ENCODE assay signal across 9 mouse cellular contexts in the genomic region with DNA sequence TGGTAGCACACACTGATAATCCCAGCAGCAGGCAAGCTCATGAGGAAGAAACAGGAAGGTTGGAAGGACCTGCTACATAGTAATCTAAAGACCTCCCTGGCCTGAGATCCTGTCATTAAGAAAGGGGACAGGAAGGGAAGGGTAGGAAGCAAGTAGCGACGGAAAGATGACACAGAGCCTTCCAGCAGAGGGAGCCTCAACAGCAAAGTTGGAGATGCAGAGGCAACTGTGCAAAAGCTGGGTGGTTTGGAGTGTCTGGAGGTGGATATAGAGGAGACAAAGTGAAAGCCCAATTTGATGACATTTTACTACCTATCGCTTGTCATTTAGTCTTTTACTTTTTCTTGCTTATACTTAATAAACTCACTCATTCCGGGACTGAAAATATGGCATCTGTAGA. TPM values are rescaled to one million over a fixed set of nuclear protein-coding genes. Genes with fewer than 3 reads are reported as not detected.
DNase-seq lines count a peak whose midpoint lies in the region; ATAC-seq and TF ChIP-seq lines count a peak whose summit lies in the region.
"Had no signal": no experiment of that assay in that cellular context is flagged by ENCODE, and none has a peak within 500 bp of the region (broad histone marks: within the 10 kb centered on the region; RNA-seq: fewer than 3 reads in every experiment).

No protein-coding gene starts in this region.

- no peak overlapping the region for H3K27ac ChIP-seq in hindbrain, postnatal 0 days
- H3K27ac ChIP-seq in hindbrain, embryonic 16.5 days (ENCODE audit: low read depth, low read length), result no peak overlapping the region

- peak; percentile 75 for TF ChIP-seq CTCF in hindbrain, postnatal 0 days (IDR thresholded peaks at IDR 0.05; ENCODE audit: low read depth)
- TF ChIP-seq CTCF in C2C12 (IDR thresholded peaks at IDR 0.05; ENCODE audit: control insufficient read depth, insufficient read depth, insufficient read length) (peak; percentile 37), Patski (IDR thresholded peaks at IDR 0.05) (peak; percentile 73)
- TF ChIP-seq CTCF in lung, adult 2 months (IDR thresholded peaks at IDR 0.05; ENCODE audit: insufficient read depth, low read length), result peak; percentile 81

- no peak overlapping the region for H3ac ChIP-seq in C2C12 (ENCODE audit: control insufficient read depth, insufficient read length, low read depth)

- H3K27me3 ChIP-seq in hindbrain, postnatal 0 days (ENCODE audit: insufficient read depth, low read length), result 0 out of 2 replicates have a peak, but pooled peaks cover 5% of the 10 kb centered on the region
- no peaks in the 10 kb centered on the region; the same call in 1 of the 2 replicates for H3K27me3 ChIP-seq in hindbrain, embryonic 16.5 days (replicated peaks; ENCODE audit: control insufficient read depth, insufficient read depth, low read length)
- H3K27me3 ChIP-seq in C2C12 (ENCODE audit: control insufficient read depth, insufficient read depth, insufficient read length) (no peaks in the 10 kb centered on the region), Patski (no peaks in the 10 kb centered on the region)

- H3K4me1 ChIP-seq in hindbrain, postnatal 0 days (ENCODE audit: insufficient read depth, low read length), result peaks cover 6% of the 10 kb centered on the region; the same call in 1 of the 2 replicates
- peaks cover 13% of the 10 kb centered on the region for H3K4me1 ChIP-seq in hindbrain, embryonic 16.5 days (ENCODE audit: control insufficient read depth, insufficient read depth, low read depth, low read length)
- H3K4me1 ChIP-seq in lung, adult 2 months (ENCODE audit: control insufficient read depth, insufficient read depth, low read length), result no peaks in the 10 kb centered on the region

- no peaks in the 10 kb centered on the region for H3K79me3 ChIP-seq in C2C12 (ENCODE audit: low read depth)

- no peaks in the 10 kb centered on the region for H3K36me3 ChIP-seq in hindbrain, postnatal 0 days (ENCODE audit: insufficient read depth, low read length)
- H3K36me3 ChIP-seq in hindbrain, embryonic 16.5 days (ENCODE audit: control insufficient read depth, insufficient read depth, low read length), result no peaks in the 10 kb centered on the region
- no peaks in the 10 kb centered on the region for H3K36me3 ChIP-seq in C2C12 (ENCODE audit: control insufficient read depth, insufficient read depth)

- WGBS in hindbrain, postnatal 0 days, result 37% methylated on average over 4 of the region's 4 CpGs
- WGBS in hindbrain, embryonic 16.5 days, result 42% methylated on average over 4 of the region's 4 CpGs
- 34% methylated on average over 4 of the region's 4 CpGs for WGBS in lung, adult 2 months

- in situ Hi-C loops in Patski (cut with MboI; ENCODE audit: low pct_unique_long_range_greater_than_20kb), result no loop called here

- no peaks in the 10 kb centered on the region for H3K79me2 ChIP-seq in C2C12 (ENCODE audit: control insufficient read depth, insufficient read depth)

- peak; percentile 57 for DNase-seq in hindbrain, postnatal 0 days (ENCODE audit: low spot score)
- no peak for DNase-seq in Patski (ENCODE audit: low read depth, low spot score)
- no peak for DNase-seq in lung, adult 2 months
- peak; percentile 10 to 61 for DNase-seq in thymus, postnatal 10 days (ENCODE audit: low spot score in 2 of 2)

- H3K9ac ChIP-seq in hindbrain, postnatal 0 days (replicated peaks; ENCODE audit: low read length), result no peak overlapping the region
- no peak overlapping the region for H3K9ac ChIP-seq in hindbrain, embryonic 16.5 days (ENCODE audit: low read depth, low read length)

- no peak overlapping the region for H3K4me2 ChIP-seq in hindbrain, postnatal 0 days (ENCODE audit: low read depth, low read length)
- H3K4me2 ChIP-seq in hindbrain, embryonic 16.5 days (ENCODE audit: low read length), result no peak overlapping the region

- no peak for TF ChIP-seq POLR2A in lung, adult 2 months (IDR thresholded peaks at IDR 0.05; ENCODE audit: borderline replicate concordance, extremely low read depth, low read depth, low read length)

- POLR2A ChIA-PET in Patski (lab: Charles Lee), result no interaction called here

- H3K4me3 ChIP-seq in hindbrain, postnatal 0 days (ENCODE audit: low read length), result no peak overlapping the region
- H3K4me3 ChIP-seq in hindbrain, embryonic 16.5 days (ENCODE audit: low read length), result no peak overlapping the region
- H3K4me3 ChIP-seq in C2C12 (ENCODE audit: insufficient read depth, poor library complexity, severe bottlenecking), result no peak overlapping the region
- no peak overlapping the region for H3K4me3 ChIP-seq in lung, adult 2 months (replicated peaks; ENCODE audit: extremely low read depth, low read depth, low read length)
- H3K4me3 ChIP-seq: myocyte had no signal

- CTCF ChIA-PET in Patski (lab: Charles Lee), result interaction anchor here (0.8 to 2.0 kb wide), 9 partner anchors 11 to 123 kb away, joined by 3 to 14 read pairs (median 4); a partner anchor contains a TSS

- H3K9me3 ChIP-seq in hindbrain, postnatal 0 days (ENCODE audit: low read length), result no peaks in the 10 kb centered on the region
- H3K9me3 ChIP-seq in hindbrain, embryonic 16.5 days (ENCODE audit: control insufficient read depth, low read length), result no peaks in the 10 kb centered on the region

- no peak for ATAC-seq in hindbrain, postnatal 0 days
- ATAC-seq in hindbrain, embryonic 16.5 days, result no peak
- no peak for ATAC-seq in Patski
- ATAC-seq in erythroblast, adult 5-6 weeks (replicated peaks; ENCODE audit: low FRiP score, poor library complexity, severe bottlenecking), result 0 out of 2 replicates have a peak, but pooled peaks have one; percentile 25
- no peak for ATAC-seq in megakaryocyte-erythroid progenitor cell, adult 5-6 weeks (replicated peaks; ENCODE audit: low FRiP score, low TSS enrichment, poor library complexity, severe bottlenecking)

TF ChIP-seq in C2C12, 6 proteins besides CTCF, POLR2A, EP300 and RAD21:
- no peak for TF ChIP-seq MAX (IDR thresholded peaks at IDR 0.05)
- TF ChIP-seq CEBPB (IDR thresholded peaks at IDR 0.05; ENCODE audit: low read depth), result no peak
- TF ChIP-seq MYOG (IDR thresholded peaks at IDR 0.05; ENCODE audit: control insufficient read depth, extremely low read depth, insufficient read length), result no peak
- no peak for TF ChIP-seq FOSL1 (IDR thresholded peaks at IDR 0.05; ENCODE audit: insufficient read depth, low read length, poor library complexity, severe bottlenecking)
- TF ChIP-seq MYOD1 (IDR thresholded peaks at IDR 0.05; ENCODE audit: control insufficient read depth, insufficient read length, low read depth), result no peak
- no peak for TF ChIP-seq USF1 (IDR thresholded peaks at IDR 0.05; ENCODE audit: low read depth)

RNA-seq across cellular contexts. Expression of a gene that starts 19.0 kb away (rescaled TPM):
- 28.5 and 30.3 TPM in 2 replicates for total RNA-seq in hindbrain, postnatal 0 days (2014; rRNA removed)
- polyA plus RNA-seq in hindbrain, postnatal 0 days (2015; fragmentation: Nextera tagmentation; extraction: Ambion mirVana), result 13.4 and 14.3 TPM in 2 replicates
- polyA plus RNA-seq in hindbrain, embryonic 16.5 days (2015; fragmentation: Nextera tagmentation; extraction: Ambion mirVana), result 14.5 and 15.6 TPM in 2 replicates
- polyA plus RNA-seq in C2C12 (2012; fragmentation: generic; extraction: Trizol) (0.02 TPM), Patski (2021) (3.3 TPM)
- total RNA-seq in erythroblast, adult 5-6 weeks (2015; ENCODE audit: low replicate concordance), result 2.1 TPM in 1 of 2 replicates, not detected in the other
- not detected in 2 replicates for total RNA-seq in erythroblast, adult 5-6 weeks (2017; ENCODE audit: low replicate concordance)
- 10.7 and 11.5 TPM in 2 replicates for polyA plus RNA-seq in lung, adult 2 months (2012; rRNA removed)
- total RNA-seq in megakaryocyte-erythroid progenitor cell, adult 5-6 weeks (2014; fragmentation: Nextera tagmentation), result 0.24 TPM in 1 of 2 replicates, not detected in the other
- total RNA-seq in megakaryocyte-erythroid progenitor cell, adult 5-6 weeks (2017), result not detected in 2 replicates
- polyA plus RNA-seq: myocyte had no signal

RNA-seq across cellular contexts. Expression of a gene that starts 45.7 kb away (rescaled TPM):
- 55.0 and 69.3 TPM in 2 replicates for total RNA-seq in hindbrain, postnatal 0 days (2014; rRNA removed)
- polyA plus RNA-seq in hindbrain, postnatal 0 days (2015; fragmentation: Nextera tagmentation; extraction: Ambion mirVana), result 38.1 and 44.4 TPM in 2 replicates
- 20.5 and 21.3 TPM in 2 replicates for polyA plus RNA-seq in hindbrain, embryonic 16.5 days (2015; fragmentation: Nextera tagmentation; extraction: Ambion mirVana)
- polyA plus RNA-seq in C2C12 (2012; fragmentation: generic; extraction: Trizol) (18.1 TPM), Patski (2021) (50.4 TPM)
- total RNA-seq in erythroblast, adult 5-6 weeks (2015; ENCODE audit: low replicate concordance), result 23.4 and 30.0 TPM in 2 replicates
- total RNA-seq in erythroblast, adult 5-6 weeks (2017; ENCODE audit: low replicate concordance), result 23.4 TPM in 2 replicates
- polyA plus RNA-seq in lung, adult 2 months (2012; rRNA removed), result 39.3 and 42.6 TPM in 2 replicates
- total RNA-seq in megakaryocyte-erythroid progenitor cell, adult 5-6 weeks (2014; fragmentation: Nextera tagmentation), result 34.0 and 40.6 TPM in 2 replicates
- total RNA-seq in megakaryocyte-erythroid progenitor cell, adult 5-6 weeks (2017), result 36.7 and 37.1 TPM in 2 replicates

Comparison
In these comparisons a context has a peak if more than half of its experiments do, and no peak if none do; other contexts are left out.
1. DNase-seq: peak in hindbrain, postnatal 0 days (single experiment) and thymus, postnatal 10 days (2 of 2); none in Patski (single experiment) and lung, adult 2 months (single experiment).
2. Peak in every context shown above with its lines, with median percentiles within 50 percentile points of each other: CTCF ChIP-seq.